Mouse (Mus musculus) cerebellum, adult 18-20 months (tissue): ENCODE data around the gene Ace3.
"Not testable (repeated sequence)": the region's sequence is repeated elsewhere in the genome, so short reads cannot be mapped to it uniquely, and the experiment has no call there.

Experiments used
- DNase-seq, 2 experiments: peaks; one replicate each; pipeline ENCODE4 v3.0.0; 2021

Ace3 gene

DNA sequence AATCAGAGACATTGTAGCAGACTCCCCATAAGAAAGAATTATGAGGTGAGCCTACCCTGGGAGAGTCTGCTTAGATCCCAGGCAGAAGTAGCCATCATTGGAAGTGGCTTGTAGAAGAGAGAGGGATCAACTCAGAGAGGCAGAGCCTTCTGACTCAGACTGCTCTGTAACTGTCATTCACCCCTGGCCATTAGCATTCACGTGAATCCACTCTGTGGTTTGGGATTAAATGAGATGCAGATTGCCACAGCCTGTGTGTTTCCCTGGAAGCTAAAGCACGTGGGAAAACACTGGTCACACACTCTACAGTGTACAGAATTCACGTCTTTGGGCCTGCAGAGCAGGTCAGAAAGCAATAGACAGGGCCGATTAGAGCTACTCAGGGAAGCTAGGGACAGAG is 10.0 kb upstream of the Ace3 start:
- no peak for DNase-seq

DNA sequence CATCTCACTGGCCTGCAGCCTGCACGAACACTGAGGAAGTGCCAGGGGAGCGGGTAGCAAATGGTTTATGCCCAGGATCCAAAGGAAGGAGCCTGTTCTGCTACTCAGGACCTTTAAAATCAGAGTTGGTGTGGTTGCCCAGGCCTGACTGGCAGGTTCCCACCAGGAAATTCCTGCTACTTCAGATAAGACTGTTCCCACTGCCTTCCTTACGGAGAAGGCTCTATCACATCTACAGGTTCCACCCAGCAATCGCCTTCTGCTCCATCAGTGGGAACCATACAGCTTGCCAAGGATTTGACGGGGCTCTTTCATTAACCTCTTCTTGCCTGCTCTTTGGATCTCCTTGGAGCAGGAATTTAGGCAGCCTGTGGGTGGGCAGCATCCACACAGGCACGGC is 7.0 kb upstream of the Ace3 start:
- DNase-seq: no peak

DNA sequence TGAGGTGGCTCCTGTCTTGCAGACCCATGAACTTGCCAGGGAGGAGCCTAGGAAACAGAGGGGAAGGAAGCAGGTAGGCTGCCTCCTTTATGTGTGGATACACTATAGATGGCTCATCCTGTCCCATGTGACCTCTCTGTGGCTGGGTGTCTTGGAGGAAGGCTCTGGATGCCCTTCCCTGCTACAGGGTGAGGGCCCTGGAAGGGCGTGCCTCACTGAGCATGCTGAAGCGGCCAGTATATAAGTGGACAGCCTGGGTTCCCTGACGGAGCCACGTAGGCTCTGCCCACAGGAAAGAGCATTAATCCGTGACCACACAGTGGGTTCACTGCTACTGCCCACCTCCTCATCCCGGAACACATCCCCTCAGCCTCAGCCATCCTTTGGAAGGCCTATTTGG is 5.0 kb upstream of the Ace3 start:
- DNase-seq: no peak

DNA sequence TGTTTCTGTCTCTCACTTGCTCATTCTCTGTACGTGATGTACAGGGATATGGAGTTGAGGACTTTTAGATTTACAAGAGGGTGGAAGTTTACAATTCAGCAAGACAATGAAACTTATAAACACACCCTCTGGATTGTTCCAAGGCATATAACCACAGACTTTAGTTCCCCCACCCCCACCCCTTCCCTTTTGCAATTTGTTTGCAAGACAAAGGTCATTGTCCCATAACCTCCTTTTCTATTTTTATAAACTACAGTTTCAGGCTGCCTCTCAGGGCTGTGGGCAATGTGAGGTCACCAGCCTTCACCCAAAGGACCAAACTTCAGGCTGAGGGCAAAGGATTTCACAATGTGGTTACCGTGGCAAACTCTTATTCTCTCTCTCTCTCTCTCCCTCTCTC is 4.2 kb upstream of the Ace3 start:
- DNase-seq: no peak

DNA sequence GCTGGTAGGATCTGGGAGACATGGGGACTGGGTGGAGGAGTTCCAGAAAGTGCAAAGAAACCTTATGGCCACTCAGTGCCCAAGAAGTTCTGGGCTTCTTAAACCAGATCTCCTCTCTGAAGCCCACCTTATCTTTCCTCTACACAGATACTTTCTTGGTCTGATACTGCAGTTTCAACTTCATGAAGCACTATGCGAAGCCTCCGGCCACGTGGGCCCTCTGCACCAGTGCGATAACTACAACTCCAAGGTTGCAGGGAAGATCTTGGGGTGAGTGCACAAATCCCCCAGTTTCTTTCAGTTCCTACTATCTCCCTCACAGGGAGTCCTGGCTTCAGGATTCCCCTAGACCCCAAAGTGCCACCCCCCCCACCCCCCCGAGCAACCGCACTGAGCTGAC is 5.6 kb downstream of the Ace3 start:
- no peak for DNase-seq

DNA sequence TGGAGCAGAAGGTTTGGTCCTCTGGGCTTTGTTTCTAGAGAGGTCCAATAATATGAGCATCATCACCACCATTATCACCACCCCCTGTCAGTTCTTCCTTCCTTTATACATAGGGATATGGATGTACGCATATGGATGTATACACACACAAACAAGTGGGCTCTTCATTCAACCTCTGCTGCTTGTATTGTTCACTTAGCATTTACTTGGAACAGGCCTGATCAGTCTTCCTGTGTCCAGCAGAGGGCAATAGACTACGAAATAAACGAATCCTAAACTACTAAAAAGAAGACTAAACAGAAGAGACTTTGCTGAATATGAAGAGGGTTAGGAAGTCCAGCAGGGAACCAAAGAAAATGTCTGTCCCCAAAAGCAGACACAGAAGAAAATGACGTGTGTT is 7.2 kb downstream of the Ace3 start:
- DNase-seq: peak; percentile 36

DNA sequence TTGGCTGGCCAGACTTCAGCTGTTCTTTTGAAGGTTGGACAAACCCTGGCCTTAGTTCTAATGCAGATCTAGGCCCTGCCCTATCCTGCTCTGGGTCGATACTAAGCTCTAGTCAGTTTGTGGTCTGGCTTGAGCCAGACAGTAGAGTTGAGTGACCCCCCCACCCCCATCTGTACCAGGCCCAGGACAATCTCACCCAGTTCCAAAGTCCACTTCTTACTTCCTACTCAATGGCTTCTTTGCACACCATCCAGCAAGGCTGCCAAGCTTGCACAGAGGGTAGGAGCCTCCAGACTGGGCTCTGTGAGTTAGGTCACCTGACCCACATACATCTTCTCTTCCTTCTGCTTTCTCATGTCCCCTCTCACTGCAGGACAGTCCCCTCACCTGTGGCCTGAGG is 10.1 kb downstream of the Ace3 start:
- DNase-seq: no peak

DNA sequence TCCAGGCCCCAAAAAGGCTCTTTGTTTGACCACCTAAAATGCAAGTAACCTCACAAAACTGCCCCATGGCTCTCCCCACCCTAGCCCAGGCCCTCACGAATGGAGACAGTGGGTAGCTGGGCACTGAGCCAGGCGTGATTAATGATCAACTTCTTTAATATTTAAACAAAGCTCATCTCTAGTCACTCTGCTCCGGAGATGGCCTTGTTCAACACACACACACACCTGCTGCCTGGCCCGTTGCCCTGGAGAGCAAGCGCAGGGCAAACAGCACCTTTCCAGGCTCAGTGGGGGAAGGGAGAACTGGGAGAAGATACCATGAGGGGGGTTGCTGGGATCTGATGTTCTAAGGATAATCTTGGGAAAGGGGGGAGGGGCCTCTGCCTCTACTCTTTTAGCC is 11.5 kb downstream of the Ace3 start:
- DNase-seq: no peak

DNA sequence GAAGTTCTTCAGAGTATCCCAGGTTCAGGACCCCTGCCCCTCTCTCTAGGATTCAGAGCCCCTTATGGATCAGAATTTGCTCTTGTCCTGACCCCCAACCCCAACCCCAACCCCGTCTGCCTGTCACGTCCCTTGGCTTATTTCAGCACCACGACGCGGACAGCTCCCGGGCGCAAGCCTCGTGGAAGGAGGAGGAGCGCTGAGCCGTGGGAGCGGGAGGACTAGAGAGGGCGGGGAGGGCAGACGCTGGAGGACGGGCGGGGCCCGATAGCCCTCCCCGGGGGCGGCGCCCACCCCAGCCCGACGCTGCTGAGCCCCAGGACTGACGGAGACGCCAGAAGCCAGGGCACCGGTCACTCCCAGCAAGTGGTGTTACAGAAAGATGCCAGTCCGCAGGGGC is 13.3 kb downstream of the Ace3 start, which contains the start of gene Kcnh6:
Gene Kcnh6, plus strand, starts transcription at position 304 of the 400 bp plus-strand sequence.
- DNase-seq: no peak

DNA sequence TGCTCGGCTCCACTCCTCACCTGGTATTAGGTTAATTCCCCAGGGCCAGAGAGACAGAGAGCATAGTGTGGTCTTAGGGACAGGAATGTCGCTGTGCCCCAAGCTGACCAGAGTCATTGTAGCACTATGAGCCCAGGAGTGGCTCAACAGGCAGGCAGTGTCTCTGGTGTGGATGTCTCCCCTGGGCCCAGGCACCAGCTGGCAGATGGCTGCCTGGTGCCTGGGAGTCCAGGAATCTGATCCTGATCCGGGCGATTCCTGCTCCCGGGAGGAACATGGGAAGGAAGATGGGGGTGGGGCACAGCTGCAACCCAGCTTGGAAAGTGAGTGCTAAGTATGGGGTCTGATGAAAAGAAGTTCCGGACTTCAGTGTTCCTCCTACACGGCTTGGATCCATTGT is 18.2 kb downstream of the Ace3 start:
- DNase-seq: no peak

DNA sequence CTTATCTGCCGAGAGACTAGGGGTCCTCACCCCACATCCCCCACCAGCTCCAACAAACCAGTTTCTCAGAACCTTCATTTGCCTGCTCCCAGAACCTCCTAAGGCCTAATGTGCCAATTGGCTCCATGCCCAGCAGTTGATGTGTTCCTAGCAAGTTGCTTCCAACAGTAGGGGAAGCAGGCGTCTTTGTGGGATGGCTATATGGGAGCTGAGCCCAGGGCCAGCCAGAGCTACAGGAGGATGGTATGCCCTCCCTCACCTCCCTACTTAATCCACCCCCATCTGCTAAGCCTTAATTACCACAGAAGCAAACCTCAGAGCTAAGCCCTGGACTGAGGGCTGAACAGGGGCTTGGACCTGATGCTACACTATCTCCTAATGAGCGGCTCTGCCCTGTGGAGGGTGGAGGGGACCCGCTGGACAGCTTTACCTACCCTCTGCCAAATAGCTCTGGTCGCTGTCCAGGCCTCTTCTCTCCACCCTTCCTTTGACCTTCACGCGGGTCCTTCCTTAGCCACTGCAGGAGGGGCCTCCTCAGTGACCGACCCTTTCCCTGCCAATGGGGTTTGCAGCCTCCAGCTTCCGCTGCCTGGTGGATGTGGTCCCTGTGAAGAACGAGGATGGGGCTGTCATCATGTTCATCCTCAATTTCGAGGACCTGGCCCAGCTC is 19.2 kb downstream of the Ace3 start:
- peak; percentile 40 to 51 for DNase-seq

DNA sequence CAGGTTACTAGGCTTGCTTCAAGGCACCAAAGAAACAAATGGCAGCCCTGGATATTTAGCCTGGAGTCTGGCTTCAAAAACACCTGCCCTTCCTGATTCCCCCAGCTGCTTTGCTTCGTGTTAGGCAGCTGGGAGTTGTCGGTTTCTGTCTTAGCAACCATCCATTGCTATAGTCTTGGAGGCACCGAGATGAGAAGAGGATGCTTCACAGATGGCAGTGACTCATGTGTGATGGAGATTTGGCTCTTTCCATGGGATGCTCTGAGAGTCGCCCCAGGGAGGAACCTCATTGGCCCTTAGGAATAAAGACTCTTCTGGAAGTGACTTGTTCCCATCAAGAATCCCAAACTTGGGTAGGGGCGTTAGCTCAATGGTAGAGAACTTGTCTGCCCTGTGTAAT is 22.0 kb downstream of the Ace3 start:
- no peak for DNase-seq

DNA sequence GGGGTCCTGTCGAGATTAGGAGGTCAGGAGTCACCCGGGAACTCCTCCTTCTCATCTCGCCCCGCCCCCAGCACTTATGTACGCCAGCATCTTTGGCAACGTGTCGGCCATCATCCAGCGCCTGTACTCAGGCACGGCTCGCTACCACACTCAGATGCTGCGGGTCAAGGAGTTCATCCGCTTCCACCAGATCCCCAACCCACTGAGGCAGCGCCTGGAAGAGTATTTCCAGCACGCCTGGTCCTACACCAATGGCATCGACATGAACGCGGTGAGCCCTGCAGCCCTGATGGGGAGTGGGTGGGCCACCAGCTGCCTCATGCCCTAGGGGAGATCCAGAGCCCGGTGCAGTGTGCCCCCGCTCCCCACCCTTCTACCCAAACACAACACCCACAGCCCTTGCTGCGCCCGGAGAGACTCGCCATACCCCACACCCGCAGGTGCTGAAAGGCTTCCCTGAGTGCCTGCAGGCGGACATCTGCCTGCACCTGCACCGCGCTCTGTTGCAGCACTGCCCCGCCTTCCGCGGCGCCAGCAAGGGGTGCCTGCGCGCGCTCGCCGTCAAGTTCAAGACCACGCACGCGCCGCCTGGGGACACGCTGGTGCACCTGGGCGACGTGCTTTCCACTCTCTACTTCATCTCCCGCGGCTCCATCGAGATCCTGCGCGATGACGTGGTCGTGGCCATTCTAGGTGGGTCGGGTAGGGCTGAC is 25.7 kb downstream of the Ace3 start:
- peak; percentile 23 to 44 for DNase-seq

DNA sequence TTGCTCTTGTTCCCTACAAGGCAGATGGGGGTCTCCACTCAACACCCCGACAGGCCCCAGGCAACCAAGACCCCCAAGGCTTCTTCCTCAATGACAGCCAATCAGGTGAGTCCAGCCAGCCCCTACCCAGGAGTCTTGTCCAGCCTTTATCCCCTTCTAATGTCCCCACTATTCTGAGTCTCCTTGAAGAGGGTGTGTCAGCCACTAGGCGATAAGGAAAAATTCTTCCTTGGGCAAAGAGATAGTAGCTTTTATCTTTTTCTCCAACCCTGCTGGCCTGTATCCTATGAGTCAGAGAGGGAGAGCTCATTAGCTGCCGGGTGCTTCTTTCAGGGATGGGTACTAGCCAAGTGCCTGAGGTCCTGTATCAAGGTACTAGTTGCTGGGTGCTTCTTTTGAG is 31.3 kb downstream of the Ace3 start:
- no peak for DNase-seq

DNA sequence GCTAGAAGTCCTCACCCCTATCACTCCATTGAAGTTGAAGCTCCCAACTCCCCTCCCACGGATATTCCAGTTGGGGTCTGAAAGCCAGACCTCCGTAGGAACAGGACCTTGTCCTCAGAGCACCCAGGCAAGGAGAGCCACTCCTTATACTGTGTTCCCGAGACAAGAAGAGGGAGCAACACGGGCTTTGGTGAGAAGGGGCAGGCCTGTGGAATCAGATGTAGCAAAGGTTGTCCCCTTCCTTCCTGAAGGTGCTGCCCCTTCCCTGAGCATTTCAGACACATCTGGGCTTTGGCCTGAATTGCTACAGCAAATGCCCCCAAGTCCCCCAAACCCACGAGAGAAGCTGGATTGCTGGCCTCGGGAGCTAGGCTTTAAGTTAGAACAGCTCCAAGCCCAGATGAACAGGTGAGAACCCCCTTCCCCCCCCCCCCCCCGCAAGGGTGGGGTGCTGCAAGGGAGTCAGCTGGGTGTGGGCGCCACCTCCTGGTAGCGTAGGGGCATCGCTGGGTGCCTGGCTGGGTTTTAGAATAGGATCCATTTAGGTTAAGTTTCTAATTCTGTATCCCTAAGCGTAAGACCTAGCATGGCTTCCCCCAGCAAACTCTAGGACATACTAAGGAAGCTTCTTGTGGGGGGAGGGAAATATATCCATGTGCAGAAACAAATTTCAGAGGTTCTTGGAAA is 32.1 kb downstream of the Ace3 start:
- peak; percentile 61 to 79 for DNase-seq

DNA sequence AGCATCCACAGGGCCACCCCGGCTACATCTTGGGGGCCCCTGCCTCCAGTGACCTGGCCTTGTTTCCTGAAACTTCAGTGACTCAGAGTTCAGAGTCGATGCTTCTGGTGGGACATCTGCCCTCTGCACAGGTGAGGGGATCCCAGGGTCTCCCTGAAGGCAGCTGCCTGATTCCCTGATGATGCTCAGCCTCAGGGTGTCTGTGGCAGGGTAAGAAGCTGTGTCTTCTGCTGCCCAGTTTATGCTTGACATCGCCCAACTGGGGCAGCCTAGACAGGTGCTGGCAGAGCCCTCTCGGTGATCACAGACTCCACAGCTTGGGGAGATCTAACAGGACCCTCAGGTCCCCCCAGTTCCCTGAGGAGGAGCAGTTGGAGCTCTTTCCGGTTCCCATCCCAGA is 33.1 kb downstream of the Ace3 start:
- DNase-seq: no peak

DNA sequence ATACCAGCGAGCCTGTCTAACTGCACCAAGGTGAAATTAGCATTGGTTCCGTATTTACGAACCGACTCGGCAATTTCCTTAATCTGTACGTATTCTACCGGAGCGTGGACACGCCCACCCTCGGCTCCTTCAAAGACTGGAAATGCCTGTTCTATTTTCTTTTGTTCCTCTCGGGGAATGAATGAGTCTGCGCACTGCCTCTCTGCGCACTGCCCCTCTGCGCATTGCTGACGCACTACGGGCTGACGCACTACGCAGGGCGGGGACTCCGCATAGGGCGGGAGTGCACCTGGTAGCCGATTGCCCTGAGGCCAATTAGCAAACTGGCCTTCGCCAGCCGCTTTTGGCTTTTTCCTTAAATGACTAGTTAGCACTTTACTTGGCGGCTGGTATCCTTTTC is 37.6 kb downstream of the Ace3 start:
- not testable (repeated sequence) for DNase-seq

DNA sequence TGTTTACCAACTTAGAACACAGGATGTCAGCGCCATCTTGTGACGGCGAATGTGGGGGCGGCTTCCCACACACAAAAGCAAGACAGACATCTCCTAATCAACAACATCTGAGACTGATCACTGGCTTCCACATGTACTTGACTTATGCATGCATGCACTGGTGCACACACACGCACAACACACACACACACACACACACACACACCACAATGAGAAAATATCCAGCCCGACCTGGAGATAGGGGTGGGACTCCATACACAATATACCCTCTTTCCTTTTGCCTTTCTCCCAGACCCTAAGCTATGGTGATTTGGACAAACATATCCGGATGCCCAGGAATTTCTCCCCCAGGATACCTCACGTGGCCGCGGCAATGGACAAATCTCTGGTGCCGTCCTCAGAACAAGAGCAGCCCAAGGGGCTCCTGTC is 39.0 kb downstream of the Ace3 start:
- peak in 1 of 2 experiments; percentile 51 for DNase-seq

DNA sequence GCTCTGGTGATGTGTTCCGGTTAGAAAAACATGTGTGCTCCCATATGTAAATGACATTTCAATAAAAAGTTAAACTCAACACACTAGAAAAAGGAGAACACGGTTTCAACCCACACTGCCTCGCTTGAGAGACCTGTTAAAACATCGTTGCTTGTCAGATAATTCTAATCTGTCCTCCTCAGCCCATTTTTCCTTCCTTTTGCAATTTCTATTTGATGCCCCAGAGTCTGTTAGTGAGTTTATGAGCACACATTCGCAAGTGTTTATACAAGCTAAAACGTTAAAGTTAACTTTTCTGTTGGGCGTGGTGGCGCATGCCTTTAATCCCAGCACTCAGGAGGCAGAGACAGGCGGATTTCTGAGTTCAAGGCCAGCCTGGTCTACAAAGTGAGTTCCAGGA is 40.5 kb downstream of the Ace3 start:
- DNase-seq: no peak

DNA sequence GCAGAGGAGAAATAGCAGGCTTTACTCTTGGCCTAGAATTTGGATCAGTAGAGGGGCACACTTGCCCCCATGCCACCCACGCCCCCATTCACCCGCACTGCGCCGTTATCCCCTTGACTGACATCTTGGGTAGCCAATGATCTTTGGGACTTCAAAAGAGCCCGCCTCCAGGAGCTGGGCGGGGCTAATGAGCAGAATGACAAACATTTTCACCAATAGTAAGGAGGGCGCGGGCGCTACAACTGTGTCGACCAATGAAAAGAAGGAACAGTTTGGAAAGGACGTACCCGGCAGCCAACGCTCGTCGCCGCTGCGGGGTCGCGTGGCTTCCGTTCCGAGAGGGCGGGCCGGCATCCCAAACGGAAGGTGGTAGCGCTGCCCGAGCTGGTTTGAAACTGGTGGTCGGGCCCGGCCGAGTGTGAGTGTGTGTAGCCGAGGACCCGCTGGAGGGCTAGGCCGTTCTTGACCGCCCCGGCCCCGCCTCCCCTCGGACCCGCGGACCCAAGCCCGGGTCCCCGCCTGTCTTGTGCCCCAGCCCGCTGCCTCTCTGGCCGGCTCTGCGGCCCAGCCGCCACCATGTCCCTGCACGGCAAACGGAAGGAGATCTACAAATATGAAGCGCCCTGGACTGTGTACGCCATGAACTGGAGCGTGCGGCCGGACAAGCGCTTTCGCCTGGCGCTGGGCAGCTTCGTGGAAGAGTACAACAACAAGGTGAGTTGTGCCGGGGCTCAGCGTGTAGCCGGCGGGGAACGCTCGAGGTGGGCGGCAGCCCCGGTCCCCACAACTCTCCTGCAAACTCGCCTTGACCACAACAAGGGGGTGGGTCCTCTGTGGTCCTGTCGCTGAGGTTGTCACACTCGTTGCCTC is 42.3 kb downstream of the Ace3 start, which contains the start of gene Dcaf7:
Gene Dcaf7, plus strand, starts transcription at position 325 of the 870 bp plus-strand sequence.
- DNase-seq: peak; percentile 95 to 99

DNA sequence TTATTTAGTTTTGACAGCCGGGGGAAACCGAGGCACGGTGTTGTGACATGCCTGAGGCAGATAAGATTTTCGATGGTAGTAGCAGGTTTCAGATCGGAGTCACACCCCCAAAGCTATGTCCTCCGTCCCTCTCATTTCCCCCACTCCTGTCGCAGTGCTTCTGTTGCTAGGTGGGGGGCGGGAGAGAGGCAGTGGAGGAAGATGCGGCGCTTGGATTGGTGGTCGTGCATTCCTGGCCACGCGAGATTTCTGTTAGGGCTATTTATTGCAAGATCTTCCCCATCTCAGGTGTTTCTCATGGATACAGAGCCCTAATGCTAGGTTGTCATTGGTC is 42.9 kb downstream of the Ace3 start:
- peak in 1 of 2 experiments; percentile 50 for DNase-seq

DNA sequence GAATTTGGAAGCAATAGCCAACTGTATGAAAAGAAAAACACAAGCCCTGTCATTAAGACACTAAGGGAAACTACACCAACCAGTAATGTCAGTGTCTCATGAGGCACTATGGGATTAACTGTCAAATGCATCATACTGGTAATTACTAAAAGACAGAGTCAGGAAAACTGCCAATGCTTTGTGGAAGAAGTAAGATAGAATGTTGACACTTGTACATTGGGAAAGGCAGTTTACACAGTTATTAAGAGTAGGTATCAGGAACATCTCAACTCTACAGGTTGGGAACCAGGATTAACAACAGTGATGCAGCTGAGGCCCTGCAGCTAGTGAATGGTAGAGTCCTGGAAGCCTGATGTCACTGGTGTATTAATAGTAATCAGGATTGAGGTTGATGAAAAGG is 49.9 kb downstream of the Ace3 start:
- no peak for DNase-seq

DNA sequence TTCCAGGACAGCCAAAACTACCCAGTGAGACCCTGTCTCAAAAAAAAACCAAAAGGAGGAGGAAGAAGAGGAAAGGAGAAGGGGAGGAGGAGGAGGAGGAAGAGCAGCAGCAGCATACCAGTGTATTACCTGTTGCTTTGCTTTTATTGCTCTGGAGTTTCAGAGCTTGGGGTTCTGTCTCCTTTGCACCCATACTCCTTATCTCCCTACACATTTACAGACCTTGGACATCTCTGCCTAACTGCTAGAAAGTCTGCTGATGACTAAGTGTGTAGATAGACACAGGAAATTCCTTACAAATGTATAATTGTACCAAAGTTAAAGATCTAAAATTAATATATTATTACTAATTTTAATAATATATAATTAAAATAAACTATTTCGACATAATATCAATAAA is 50.8 kb downstream of the Ace3 start:
- DNase-seq: no peak
